Mouse (Mus musculus) spleen, adult 2 months (tissue): Measurements from ENCODE around the gene Pdlim1.

Source experiments
- CTCF ChIP-seq: fragments of 200-500 bp; IDR thresholded peaks from 2 replicates; pipeline ENCODE4 v1.5.1; 2011; ENCODE audit warnings: mild to moderate bottlenecking, inconsistent platforms; ENCODE audit not compliant: insufficient read depth, insufficient read length, insufficient replicate concordance; ENCODE audit errors: extremely low read depth
- POLR2A ChIP-seq: fragments of 200-500 bp; IDR thresholded peaks from 2 replicates; pipeline ENCODE4 v1.6.1; 2011; ENCODE audit warnings: low read depth, low read length, inconsistent platforms

- TF ChIP-seq CTCF: no peak
- TF ChIP-seq POLR2A: no peak
Observed at GRCm38 (mm10) chr19:40254741-40255140, 16.9 kb downstream of the Pdlim1 start.
